Mouse (Mus musculus) ovary, adult 10 weeks (tissue): ENCODE data around the gene Fam219b. TPM values are rescaled to one million over a fixed set of nuclear protein-coding genes. Genes with fewer than 3 reads are reported as not detected.

Source experiments
- polyA plus RNA-seq: library from polyadenylated mRNA; stranded (reverse); fragments of 350-450 nt; fragmentation: Illumina TruSeq; extraction: RNeasy Lipid Tissue Mini Kit (QIAGEN cat#74804); gene quantifications from one replicate; pipeline ENCODE4 v1.2.3, GENCODE M21; 2014

Gene Fam219b
- polyA plus RNA-seq, result 7.9 TPM

DNA sequence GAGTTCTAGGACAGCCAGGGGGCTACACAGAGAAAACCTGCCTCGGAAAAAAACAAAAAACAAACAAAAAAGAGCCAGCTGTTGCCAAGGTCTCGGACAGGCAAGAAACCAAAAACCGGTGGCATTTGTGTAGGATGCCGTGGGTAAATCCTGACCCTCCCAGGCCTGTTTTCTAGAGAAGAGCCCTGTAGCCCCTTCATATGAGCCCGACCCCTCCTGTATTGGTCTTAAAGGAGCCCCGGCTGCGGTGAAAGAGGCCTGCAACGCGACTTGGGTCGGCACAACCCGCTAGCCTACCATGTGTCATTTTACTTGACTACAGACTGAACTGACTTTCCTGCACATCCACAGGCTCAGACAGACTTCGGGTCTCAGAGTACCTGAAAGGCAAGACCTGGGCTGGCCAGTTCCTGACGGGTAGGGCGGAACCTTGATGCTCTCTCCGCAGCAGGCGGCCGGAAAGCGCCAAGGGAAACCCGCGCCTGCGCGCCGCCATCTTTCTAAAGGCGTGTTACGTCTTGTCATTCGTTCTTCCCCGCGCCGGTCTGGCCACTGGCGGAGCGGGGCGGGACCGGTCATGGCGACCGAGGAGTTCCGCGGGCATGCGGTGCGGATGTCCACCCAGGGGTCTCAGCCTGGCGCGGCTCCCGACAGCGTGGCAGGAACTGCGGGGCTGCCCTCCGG, at the start of gene Fam219b:
Gene Fam219b (plus strand): TSS at position 485 of the 684 bp plus-strand sequence.

GRCm38 (mm10) chr9:57503622-57504380, 33.5 kb upstream of the Fam219b start, which contains the start of gene Rpp25:
TSS of gene Rpp25 (plus strand) at chr9:57504026.

DNA sequence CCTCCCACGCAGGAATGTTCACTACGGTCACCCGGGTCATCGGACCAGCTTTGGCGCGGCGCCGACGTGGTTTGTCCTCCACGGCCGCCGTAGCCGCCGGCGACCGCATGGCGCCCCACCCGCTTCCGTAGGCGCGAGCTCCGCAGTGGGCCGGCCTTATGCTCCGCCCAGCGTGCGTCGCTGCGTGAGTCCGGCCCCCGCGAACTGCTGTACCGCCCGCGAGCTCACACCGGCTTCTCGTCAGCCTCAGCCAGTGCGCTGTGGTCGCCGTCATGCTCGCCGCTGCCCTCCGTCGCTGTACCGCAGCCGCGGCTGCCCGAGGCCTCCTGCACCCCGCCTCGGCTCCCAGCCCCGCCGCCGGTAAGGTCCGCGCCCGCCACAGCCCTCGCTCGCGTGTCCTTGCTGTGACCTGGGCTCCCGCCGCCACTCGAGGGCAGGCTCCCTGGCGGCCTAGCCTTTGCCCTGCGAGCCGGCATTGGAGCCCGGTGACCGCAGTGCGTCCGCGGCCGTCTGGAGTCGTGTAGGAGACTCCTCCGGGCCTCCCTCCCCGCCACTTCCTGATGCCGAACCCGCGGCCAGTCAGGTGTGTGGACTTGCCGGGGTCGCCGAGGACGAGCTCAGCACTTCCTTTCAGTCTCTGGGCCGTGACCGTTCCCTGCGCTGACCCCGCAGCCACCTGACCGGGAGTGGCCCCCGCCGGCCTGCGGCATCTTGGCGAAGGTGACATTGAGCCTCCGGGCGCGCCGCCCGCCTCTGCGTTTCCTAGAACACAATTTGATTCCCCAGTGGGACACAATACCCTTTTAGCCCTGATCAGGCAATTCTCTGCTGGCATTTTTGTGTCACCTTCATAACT, 16.0 kb upstream of the Fam219b start, which contains the start of gene Cox5a:
Gene Cox5a (plus strand): TSS at position 219 of the 856 bp plus-strand sequence.

DNA sequence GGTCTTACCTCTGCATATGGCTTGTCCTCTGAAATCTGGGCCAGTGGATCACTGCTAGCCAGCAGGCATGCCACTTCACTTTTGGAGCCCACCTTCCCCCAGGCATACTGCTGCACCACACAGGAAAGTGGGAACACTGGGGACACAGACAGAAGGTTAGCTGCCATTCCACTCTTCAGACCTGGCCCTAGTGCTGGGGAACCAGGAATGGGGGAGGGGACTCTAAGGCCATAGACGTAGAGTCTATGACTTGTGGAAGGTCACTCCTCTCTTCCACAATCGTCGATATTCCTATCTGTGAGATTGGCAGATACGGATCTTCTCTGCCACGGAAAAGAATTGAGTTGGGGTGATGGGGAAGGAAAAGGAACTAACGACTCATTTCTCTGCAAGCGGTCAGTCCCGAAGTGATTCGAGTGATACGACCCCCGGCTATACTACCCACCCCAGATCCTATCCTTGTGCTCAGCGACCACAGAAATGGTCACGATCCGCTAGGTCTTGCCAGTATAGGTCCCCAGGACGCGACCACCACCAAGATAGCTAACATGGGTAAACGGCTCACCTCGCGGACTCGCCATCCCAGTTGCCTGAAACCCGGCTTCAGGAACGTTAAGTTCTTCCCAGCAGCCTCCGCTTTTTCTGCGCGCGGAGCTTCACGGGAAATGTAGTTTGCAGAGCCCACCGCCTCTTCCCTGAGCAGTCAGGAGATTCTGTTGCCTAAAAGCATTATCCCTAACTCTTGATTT, 15.0 kb downstream of the Fam219b start, which contains the start of gene Mpi:
Gene Mpi (minus strand): TSS at position 625 of the 749 bp plus-strand sequence.

DNA sequence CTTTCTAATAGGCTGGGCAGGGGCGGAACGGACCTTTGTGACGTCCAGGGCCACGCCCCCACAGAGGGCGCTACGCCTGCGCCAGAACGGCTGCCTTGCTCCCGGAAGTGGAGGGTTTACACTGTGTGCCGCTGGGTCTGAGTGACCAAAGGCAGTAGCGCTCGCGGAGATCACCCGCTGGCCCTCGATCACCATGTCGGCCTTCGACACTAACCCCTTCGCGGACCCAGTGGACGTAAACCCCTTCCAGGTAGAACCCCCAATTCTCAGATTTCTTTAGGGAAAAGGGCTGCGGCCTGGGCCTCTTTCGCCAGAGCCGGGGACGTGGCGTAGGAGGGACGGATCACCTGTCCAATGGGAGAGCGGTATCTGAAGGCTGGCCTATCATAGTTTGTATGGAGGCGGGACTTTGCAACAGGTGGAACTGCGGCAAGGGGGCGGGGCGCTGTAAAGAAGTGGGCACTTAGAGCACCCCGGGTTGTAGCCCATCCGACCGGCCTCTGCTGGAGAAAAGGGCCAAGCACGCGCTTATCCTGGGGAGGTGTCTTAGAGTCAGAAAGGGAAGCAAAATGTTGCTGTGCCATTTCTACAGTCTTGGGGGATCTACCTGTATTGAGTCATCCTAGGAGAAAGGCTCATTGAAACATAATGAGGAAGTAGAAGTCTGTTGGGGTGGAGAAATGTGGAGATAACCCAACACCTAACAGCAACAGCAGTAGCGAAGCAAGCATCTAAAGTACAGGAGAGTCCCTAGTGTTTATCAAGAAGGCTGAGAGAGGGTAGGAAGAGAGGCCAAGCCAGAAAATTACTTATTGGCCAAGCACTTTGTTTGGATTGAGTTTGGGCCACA, 23.8 kb downstream of the Fam219b start, which contains the start of gene Scamp2:
Gene Scamp2 (plus strand): TSS at position 83 of the 850 bp plus-strand sequence.

GRCm38 (mm10) chr9:57589224-57590126, 52.1 kb downstream of the Fam219b start, which contains the start of gene Ulk3:
TSS of gene Ulk3 (plus strand) at chr9:57589452.

Other genes starting within 250 kb of the Fam219b start
- 2.3 TPM for gene Ppcdc, start 97.4 kb upstream of the Fam219b start, polyA plus RNA-seq
- gene Scamp5, start 69.5 kb upstream of the Fam219b start, polyA plus RNA-seq, result 3.6 TPM
- gene Rpp25, start 33.5 kb upstream of the Fam219b start, polyA plus RNA-seq, result 1.9 TPM
- 247 TPM for gene Cox5a, start 16.3 kb upstream of the Fam219b start, polyA plus RNA-seq
- gene Mpi, start 15.2 kb downstream of the Fam219b start, polyA plus RNA-seq, result 8.7 TPM
- gene Scamp2, start 23.4 kb downstream of the Fam219b start, polyA plus RNA-seq, result 16.2 TPM
- 4.5 TPM for gene Ulk3, start 51.9 kb downstream of the Fam219b start, polyA plus RNA-seq
- gene Cplx3, start 68.8 kb downstream of the Fam219b start, polyA plus RNA-seq, result not detected
- gene Lman1l, start 83.2 kb downstream of the Fam219b start, polyA plus RNA-seq, result not detected
- gene Csk, start 116.1 kb downstream of the Fam219b start, polyA plus RNA-seq, result 3.6 TPM
- gene Cyp1a2, start 146.2 kb downstream of the Fam219b start, polyA plus RNA-seq, result not detected
- not detected for gene Cyp1a1, start 150.4 kb downstream of the Fam219b start, polyA plus RNA-seq
- gene Edc3, start 171.0 kb downstream of the Fam219b start, polyA plus RNA-seq, result 5.1 TPM
- 46.3 TPM for gene Clk3, start 228.3 kb downstream of the Fam219b start, polyA plus RNA-seq